Mouse (Mus musculus) heart, postnatal 0 days (tissue): ENCODE measurements around the gene Prkn. TPM values are rescaled to one million over a fixed set of nuclear protein-coding genes. Genes with fewer than 3 reads are reported as not detected.

ENCODE experiments used
- ATAC-seq: fragments of 200-750 bp; cut with Nextera tagmentation; 2 replicates; pipeline ENCODE4 v1.8.0; 2017; ENCODE audit warnings: low read depth, moderate number of reproducible peaks, moderate library complexity; ENCODE audit not compliant: insufficient read depth
- DNase-seq: peaks from one replicate; pipeline ENCODE4 v3.0.0-alpha.2; 2016; ENCODE audit warnings: low spot score
- H3K27ac ChIP-seq: fragments of 300-500 bp; sonication (generic); 2 replicates; pipeline ENCODE4 v1.5.1; 2014; ENCODE audit warnings: low read depth, mild to moderate bottlenecking
- H3K27me3 ChIP-seq: fragments of 300-500 bp; sonication (generic); 2 replicates; pipeline ENCODE4 v1.6.1; 2014; ENCODE audit warnings: low read length, mixed read lengths; ENCODE audit not compliant: control insufficient read depth, insufficient read depth
- H3K36me3 ChIP-seq: fragments of 300-500 bp; sonication (generic); replicated peaks from 2 replicates; pipeline ENCODE4 v1.6.1; 2014; ENCODE audit warnings: low read length, mixed read lengths; ENCODE audit not compliant: control insufficient read depth, insufficient read depth
- H3K4me1 ChIP-seq: fragments of 300-500 bp; sonication (generic); 2 replicates; pipeline ENCODE4 v1.6.1; 2014; ENCODE audit warnings: antibody characterized with exemption; ENCODE audit not compliant: control insufficient read depth, insufficient read depth
- H3K4me2 ChIP-seq: fragments of 300-500 bp; sonication (generic); 2 replicates; pipeline ENCODE4 v1.6.1; 2014; ENCODE audit warnings: low read depth, mild to moderate bottlenecking, low read length, moderate library complexity
- H3K4me3 ChIP-seq: fragments of 300-500 bp; sonication (generic); 2 replicates; pipeline ENCODE4 v1.5.1; 2014; ENCODE audit warnings: low read depth, low read length
- H3K9ac ChIP-seq: fragments of 300-500 bp; sonication (generic); replicated peaks from 2 replicates; pipeline ENCODE4 v1.6.1; 2014; ENCODE audit warnings: low read depth, low read length, mixed read lengths
- H3K9me3 ChIP-seq: fragments of 300-500 bp; sonication (generic); replicated peaks from 2 replicates; pipeline ENCODE4 v1.6.1; 2016; ENCODE audit warnings: low read length; ENCODE audit not compliant: control insufficient read depth
- CTCF ChIP-seq: IDR thresholded peaks from 2 replicates; pipeline ENCODE4 v1.5.1; 2016; ENCODE audit warnings: antibody characterized with exemption, control low read depth, low read depth
- EP300 ChIP-seq: IDR thresholded peaks from 2 replicates; pipeline ENCODE4 v1.6.1; 2016; ENCODE audit warnings: antibody characterized with exemption, low read depth
- WGBS: fragments of 180-500 bp; shearing (Covaris S2); extraction: QIAGEN DNeasy Blood & Tissue Kit; methylation state at CpG from one replicate; pipeline ENCODE4 v1.1.7; 2014; 5-methylcytosine and 5-hydroxymethylcytosine counted together
- polyA plus RNA-seq: library from polyadenylated mRNA; unstranded; fragments of >200 nt; fragmentation: Nextera tagmentation; extraction: Ambion mirVana; gene quantifications from 2 replicates; pipeline ENCODE4 v1.2.1, GENCODE M21; 2015
- total RNA-seq: library from RNA; depleted of rRNA; stranded (reverse); fragments of >200 nt; gene quantifications from 2 replicates; pipeline ENCODE4 v1.2.3, GENCODE M21; 2014; ENCODE audit warnings: low replicate concordance

The Prkn gene
- total and polyA plus RNA-seq, 2 experiments from 2014 or later: 4.5 to 14.2 TPM

GRCm38 (mm10) chr17:11876240-11876639 lies 1036.1 kb downstream of the Prkn start:
- no peak for DNase-seq
- Histone ChIP-seq H3K36me3 (no peaks in the 10 kb centered on the region), H3K4me3 (no peak overlapping the region), H3K4me2 (no peak overlapping the region), H3K9ac (no peak overlapping the region), H3K27ac (no peak overlapping the region), H3K27me3 (no peaks in the 10 kb centered on the region), H3K4me1 (no peaks in the 10 kb centered on the region), H3K9me3 (no peaks in the 10 kb centered on the region)
- TF ChIP-seq CTCF (no peak), EP300 (no peak)
- no peak for ATAC-seq
- WGBS: 70% methylated on average over 2 of the region's 2 CpGs

GRCm38 (mm10) chr17:11881110-11881820 lies 1041.1 kb downstream of the Prkn start:
- Histone ChIP-seq H3K27ac (no peak overlapping the region), H3K4me3 (no peak overlapping the region), H3K4me2 (no peak overlapping the region), H3K27me3 (no peaks in the 10 kb centered on the region), H3K9me3 (no peaks in the 10 kb centered on the region), H3K4me1 (no peaks in the 10 kb centered on the region), H3K36me3 (no peaks in the 10 kb centered on the region), H3K9ac (no peak overlapping the region)
- TF ChIP-seq CTCF (no peak), EP300 (no peak)
- no peak for DNase-seq
- ATAC-seq: no peak
- 78% methylated on average over 5 of the region's 5 CpGs for whole genome bisulfite sequencing

GRCm38 (mm10) chr17:11885601-11886000 lies 1045.4 kb downstream of the Prkn start:
- Histone ChIP-seq H3K4me2 (no peak overlapping the region), H3K9me3 (no peaks in the 10 kb centered on the region), H3K4me3 (no peak overlapping the region), H3K4me1 (no peaks in the 10 kb centered on the region), H3K36me3 (no peaks in the 10 kb centered on the region), H3K27me3 (no peaks in the 10 kb centered on the region), H3K9ac (no peak overlapping the region), H3K27ac (no peak overlapping the region)
- DNase-seq (no peak), ATAC-seq (no peak)
- TF ChIP-seq EP300 (no peak), CTCF (no peak)
- WGBS: 85% methylated on average over 6 of the region's 6 CpGs

GRCm38 (mm10) chr17:11886963-11887362 lies 1046.8 kb downstream of the Prkn start:
- TF ChIP-seq EP300: no peak
- TF ChIP-seq CTCF: no peak

GRCm38 (mm10) chr17:11887591-11888205 lies 1047.5 kb downstream of the Prkn start:
- no peaks in the 10 kb centered on the region for H3K9me3 ChIP-seq

More at GRCm38 (mm10) chr17:11886963-11887362, 1046.8 kb downstream of the Prkn start:
- DNase-seq (no peak), ATAC-seq (no peak)
- Histone ChIP-seq H3K9me3 (no peaks in the 10 kb centered on the region), H3K27ac (no peak overlapping the region), H3K4me2 (no peak overlapping the region), H3K4me3 (no peak overlapping the region), H3K27me3 (no peaks in the 10 kb centered on the region), H3K4me1 (no peaks in the 10 kb centered on the region), H3K36me3 (no peaks in the 10 kb centered on the region), H3K9ac (no peak overlapping the region)
- WGBS: 81% methylated on average over 4 of the region's 4 CpGs

More at GRCm38 (mm10) chr17:11887591-11888205, 1047.5 kb downstream of the Prkn start:
- no peak overlapping the region for H3K9ac ChIP-seq
- no peak overlapping the region for H3K4me2 ChIP-seq
- H3K36me3 ChIP-seq: no peaks in the 10 kb centered on the region
- TF ChIP-seq CTCF: no peak
- no peak for TF ChIP-seq EP300
- no peaks in the 10 kb centered on the region for H3K4me1 ChIP-seq
- WGBS: 61% methylated on average over 12 of the region's 12 CpGs
- H3K27ac ChIP-seq: no peak overlapping the region
- no peak for ATAC-seq
- no peak for DNase-seq
- H3K27me3 ChIP-seq: no peaks in the 10 kb centered on the region
- no peak overlapping the region for H3K4me3 ChIP-seq
